Mouse (Mus musculus) C2C12 (cell line): ENCODE data around the gene Syap1.

Experiments
- CTCF ChIP-seq: IDR thresholded peaks from one replicate; pipeline ENCODE4 v1.5.1; 2011; ENCODE audit not compliant: control insufficient read depth, insufficient read depth, insufficient read length
- FOSL1 ChIP-seq: IDR thresholded peaks from one replicate; pipeline ENCODE4 v1.8.0; 2011; ENCODE audit warnings: mild to moderate bottlenecking, low read length; ENCODE audit not compliant: poor library complexity, insufficient read depth, severe bottlenecking

- TF ChIP-seq CTCF (no peak), FOSL1 (no peak)
Measured at GRCm38 (mm10) chrX:162832101-162832500, 56.1 kb downstream of the Syap1 start.
